Mouse (Mus musculus): ENCODE results near the gene Lrr1. TPM values are rescaled to one million over a fixed set of nuclear protein-coding genes. Genes with fewer than 3 reads are reported as not detected.
"Not testable (repeated sequence)": the region's sequence is repeated elsewhere in the genome, so short reads cannot be mapped to it uniquely, and the experiment has no call there.

Gene Lrr1
- polyA plus RNA-seq, 1 experiment from 2014 or later = 30.1 TPM

GRCm38 (mm10) chr12:69157107-69157506, 11.5 kb upstream of the Lrr1 start:
- Histone ChIP-seq H3K4me2 (ENCODE audit: low read depth, severe bottlenecking) (no peak overlapping the region), H3K4me1 (ENCODE audit: control insufficient read depth, insufficient read depth, low read length) (no peaks in the 10 kb centered on the region), H3K4me3 (ENCODE audit: low read depth, low read length) (no peak overlapping the region), H3K9me3 (ENCODE audit: control insufficient read depth, low read length) (no peaks in the 10 kb centered on the region), H3K36me3 (ENCODE audit: control insufficient read depth, insufficient read depth, low read length) (peaks cover 3% of the 10 kb centered on the region; the same call in 1 of the 2 replicates), H3K27ac (replicated peaks; ENCODE audit: low read depth, low read length) (no peak overlapping the region), H3K9ac (ENCODE audit: low read length) (no peak overlapping the region), H3K27me3 (ENCODE audit: control insufficient read depth, insufficient read depth, low read length) (no peaks in the 10 kb centered on the region)
- ATAC-seq (ENCODE audit: insufficient number of reproducible peaks, low FRiP score, low TSS enrichment, low read depth) (no peak), DNase-seq (ENCODE audit: low spot score) (no peak)
- WGBS = 96% methylated on average over 2 of the region's 2 CpGs

- DNase-seq (ENCODE audit: low spot score) = no peak
- Histone ChIP-seq H3K4me3 (ENCODE audit: low read depth, low read length) (peak overlapping the region; percentile 77), H3K27ac (replicated peaks; ENCODE audit: low read depth, low read length) (peak overlapping the region; percentile 90), H3K9ac (ENCODE audit: low read length) (peak overlapping the region; percentile 93), H3K9me3 (ENCODE audit: control insufficient read depth, low read length) (no peaks in the 10 kb centered on the region), H3K27me3 (ENCODE audit: control insufficient read depth, insufficient read depth, low read length) (no peaks in the 10 kb centered on the region), H3K4me2 (ENCODE audit: low read depth, severe bottlenecking) (peak overlapping the region; percentile 68), H3K4me1 (ENCODE audit: control insufficient read depth, insufficient read depth, low read length) (no peaks in the 10 kb centered on the region), H3K36me3 (ENCODE audit: control insufficient read depth, insufficient read depth, low read length) (peaks cover 3% of the 10 kb centered on the region; the same call in 1 of the 2 replicates)
- under 1% methylated on average over 19 of the region's 19 CpGs for WGBS
- no peak for ATAC-seq (ENCODE audit: insufficient number of reproducible peaks, low FRiP score, low TSS enrichment, low read depth)
Measured at GRCm38 (mm10) chr12:69158366-69158764, 10.2 kb upstream of the Lrr1 start.

GRCm38 (mm10) chr12:69158765-69159577, 9.6 kb upstream of the Lrr1 start, which contains the start of gene Rps29:
Rps29 (minus strand) TSS chr12:69159186.
- H3K36me3 ChIP-seq (ENCODE audit: control insufficient read depth, insufficient read depth, low read length); H3K4me1 ChIP-seq (ENCODE audit: control insufficient read depth, insufficient read depth, low read length); H3K9me3 ChIP-seq (ENCODE audit: control insufficient read depth, low read length); H3K27me3 ChIP-seq (ENCODE audit: control insufficient read depth, insufficient read depth, low read length): not testable (repeated sequence)
- WGBS = under 1% methylated on average over 57 of the region's 68 CpGs
- peak within 1 kb of the TSS; percentile 90 for H3K27ac ChIP-seq (replicated peaks; ENCODE audit: low read depth, low read length)
- peak within 1 kb of the TSS; percentile 93 for H3K9ac ChIP-seq (ENCODE audit: low read length)
- peak within 1 kb of the TSS; percentile 77 for H3K4me3 ChIP-seq (ENCODE audit: low read depth, low read length)
- ATAC-seq (ENCODE audit: insufficient number of reproducible peaks, low FRiP score, low TSS enrichment, low read depth) = peak; percentile 99
- DNase-seq (ENCODE audit: low spot score) = peak; percentile 99
- peak within 1 kb of the TSS; percentile 68 for H3K4me2 ChIP-seq (ENCODE audit: low read depth, severe bottlenecking)

GRCm38 (mm10) chr12:69159578-69159940, 9.1 kb upstream of the Lrr1 start:
- ATAC-seq (ENCODE audit: insufficient number of reproducible peaks, low FRiP score, low TSS enrichment, low read depth) (no peak), DNase-seq (ENCODE audit: low spot score) (no peak)
- no peaks in the 10 kb centered on the region for H3K9me3 ChIP-seq (ENCODE audit: control insufficient read depth, low read length)
- H3K4me3 ChIP-seq (ENCODE audit: low read depth, low read length) = no peak overlapping the region
- H3K27ac ChIP-seq (replicated peaks; ENCODE audit: low read depth, low read length) = no peak overlapping the region
- no peak overlapping the region for H3K9ac ChIP-seq (ENCODE audit: low read length)
- no peak overlapping the region for H3K4me2 ChIP-seq (ENCODE audit: low read depth, severe bottlenecking)
- WGBS = 6% methylated on average over 9 of the region's 9 CpGs
- no peaks in the 10 kb centered on the region for H3K27me3 ChIP-seq (ENCODE audit: control insufficient read depth, insufficient read depth, low read length)
- H3K4me1 ChIP-seq (ENCODE audit: control insufficient read depth, insufficient read depth, low read length) = no peaks in the 10 kb centered on the region
- H3K36me3 ChIP-seq (ENCODE audit: control insufficient read depth, insufficient read depth, low read length) = peaks cover 3% of the 10 kb centered on the region; the same call in 1 of the 2 replicates

- H3K27me3 ChIP-seq (ENCODE audit: control insufficient read depth, insufficient read depth, low read length); H3K27ac ChIP-seq (replicated peaks; ENCODE audit: low read depth, low read length); H3K9ac ChIP-seq (ENCODE audit: low read length); ATAC-seq (ENCODE audit: insufficient number of reproducible peaks, low FRiP score, low TSS enrichment, low read depth); H3K9me3 ChIP-seq (ENCODE audit: control insufficient read depth, low read length); H3K4me3 ChIP-seq (ENCODE audit: low read depth, low read length); DNase-seq (ENCODE audit: low spot score); H3K4me1 ChIP-seq (ENCODE audit: control insufficient read depth, insufficient read depth, low read length); H3K4me2 ChIP-seq (ENCODE audit: low read depth, severe bottlenecking); H3K36me3 ChIP-seq (ENCODE audit: control insufficient read depth, insufficient read depth, low read length): not testable (repeated sequence)
- 73% methylated on average over 2 of the region's 2 CpGs for WGBS
Measured at GRCm38 (mm10) chr12:69160677-69161076, 7.9 kb upstream of the Lrr1 start.

GRCm38 (mm10) chr12:69163586-69163985, 5.0 kb upstream of the Lrr1 start:
- not testable (repeated sequence) for H3K4me2 ChIP-seq (ENCODE audit: low read depth, severe bottlenecking); DNase-seq (ENCODE audit: low spot score); H3K27ac ChIP-seq (replicated peaks; ENCODE audit: low read depth, low read length); H3K27me3 ChIP-seq (ENCODE audit: control insufficient read depth, insufficient read depth, low read length); H3K4me3 ChIP-seq (ENCODE audit: low read depth, low read length); H3K9me3 ChIP-seq (ENCODE audit: control insufficient read depth, low read length); H3K9ac ChIP-seq (ENCODE audit: low read length); H3K4me1 ChIP-seq (ENCODE audit: control insufficient read depth, insufficient read depth, low read length); ATAC-seq (ENCODE audit: insufficient number of reproducible peaks, low FRiP score, low TSS enrichment, low read depth); H3K36me3 ChIP-seq (ENCODE audit: control insufficient read depth, insufficient read depth, low read length)
- WGBS = 84% methylated on average over 4 of the region's 4 CpGs

GRCm38 (mm10) chr12:69164904-69165303, 3.7 kb upstream of the Lrr1 start:
- Histone ChIP-seq H3K4me2 (ENCODE audit: low read depth, severe bottlenecking) (no peak overlapping the region), H3K9ac (ENCODE audit: low read length) (no peak overlapping the region), H3K9me3 (ENCODE audit: control insufficient read depth, low read length) (no peaks in the 10 kb centered on the region), H3K4me1 (ENCODE audit: control insufficient read depth, insufficient read depth, low read length) (no peaks in the 10 kb centered on the region), H3K36me3 (ENCODE audit: control insufficient read depth, insufficient read depth, low read length) (no peaks in the 10 kb centered on the region), H3K27ac (replicated peaks; ENCODE audit: low read depth, low read length) (no peak overlapping the region), H3K27me3 (ENCODE audit: control insufficient read depth, insufficient read depth, low read length) (no peaks in the 10 kb centered on the region), H3K4me3 (ENCODE audit: low read depth, low read length) (no peak overlapping the region)
- ATAC-seq (ENCODE audit: insufficient number of reproducible peaks, low FRiP score, low TSS enrichment, low read depth) = no peak
- 58% methylated on average over 3 of the region's 3 CpGs for WGBS
- DNase-seq (ENCODE audit: low spot score) = no peak

GRCm38 (mm10) chr12:69166861-69167581, 1.6 kb upstream of the Lrr1 start:
- not testable (repeated sequence) for H3K4me1 ChIP-seq (ENCODE audit: control insufficient read depth, insufficient read depth, low read length); H3K9me3 ChIP-seq (ENCODE audit: control insufficient read depth, low read length); H3K4me3 ChIP-seq (ENCODE audit: low read depth, low read length); H3K27ac ChIP-seq (replicated peaks; ENCODE audit: low read depth, low read length); H3K27me3 ChIP-seq (ENCODE audit: control insufficient read depth, insufficient read depth, low read length); DNase-seq (ENCODE audit: low spot score); H3K9ac ChIP-seq (ENCODE audit: low read length); H3K36me3 ChIP-seq (ENCODE audit: control insufficient read depth, insufficient read depth, low read length); ATAC-seq (ENCODE audit: insufficient number of reproducible peaks, low FRiP score, low TSS enrichment, low read depth); H3K4me2 ChIP-seq (ENCODE audit: low read depth, severe bottlenecking)
- WGBS = 69% methylated on average over 8 of the region's 8 CpGs

All from limb, embryonic 11.5 days (tissue).